Mouse (Mus musculus) intestine, postnatal 0 days (tissue): ENCODE measurements around the gene Rfx8. TPM values are rescaled to one million over a fixed set of nuclear protein-coding genes. Genes with fewer than 3 reads are reported as not detected.

Source experiments
- ATAC-seq: fragments of 200-750 bp; cut with Nextera tagmentation; 2 replicates; pipeline ENCODE4 v1.8.0; 2017; ENCODE audit warnings: mild to moderate bottlenecking, moderate TSS enrichment, moderate library complexity
- H3K27ac ChIP-seq: fragments of 300-500 bp; sonication (generic); 2 replicates; pipeline ENCODE4 v1.5.1; 2014; ENCODE audit warnings: mild to moderate bottlenecking, low read depth, low read length, moderate library complexity
- H3K27me3 ChIP-seq: fragments of 300-500 bp; sonication (generic); replicated peaks from 2 replicates; pipeline ENCODE4 v1.6.1; 2014; ENCODE audit warnings: low read length, mixed read lengths; ENCODE audit not compliant: control insufficient read depth, insufficient read depth
- H3K36me3 ChIP-seq: fragments of 300-500 bp; sonication (generic); 2 replicates; pipeline ENCODE4 v1.6.1; 2014; ENCODE audit warnings: mild to moderate bottlenecking, moderate library complexity; ENCODE audit not compliant: control insufficient read depth, insufficient read depth
- H3K4me1 ChIP-seq: fragments of 300-500 bp; sonication (generic); replicated peaks from 2 replicates; pipeline ENCODE4 v1.6.1; 2014; ENCODE audit warnings: antibody characterized with exemption, low read length, mixed read lengths; ENCODE audit not compliant: control insufficient read depth, insufficient read depth
- H3K4me2 ChIP-seq: fragments of 300-500 bp; sonication (generic); replicated peaks from 2 replicates; pipeline ENCODE4 v1.6.1; 2014; ENCODE audit warnings: low read depth, mild to moderate bottlenecking, moderate library complexity
- H3K4me3 ChIP-seq: fragments of 300-500 bp; sonication (generic); 2 replicates; pipeline ENCODE4 v1.5.1; 2014; ENCODE audit warnings: low read depth, low read length
- H3K9ac ChIP-seq: fragments of 300-500 bp; sonication (generic); 2 replicates; pipeline ENCODE4 v1.6.1; 2014; ENCODE audit warnings: mild to moderate bottlenecking, low read depth, low read length
- H3K9me3 ChIP-seq: fragments of 300-500 bp; sonication (generic); 2 replicates; pipeline ENCODE4 v1.6.1; 2016; ENCODE audit warnings: mixed run types; ENCODE audit not compliant: control insufficient read depth
- CTCF ChIP-seq: sonication (generic); IDR thresholded peaks from 2 replicates; pipeline ENCODE4 v1.5.1; 2016; ENCODE audit warnings: low read depth, mild to moderate bottlenecking, control low read depth, antibody characterized with exemption, moderate library complexity
- WGBS: fragments of 180-500 bp; shearing (Covaris S2); extraction: QIAGEN DNeasy Blood & Tissue Kit; methylation state at CpG from one replicate; pipeline ENCODE4 v1.1.7; 2014; 5-methylcytosine and 5-hydroxymethylcytosine counted together
- polyA plus RNA-seq: library from polyadenylated mRNA; unstranded; fragments of >200 nt; fragmentation: Nextera tagmentation; extraction: Ambion mirVana; gene quantifications from 2 replicates; pipeline ENCODE4 v1.2.1, GENCODE M21; 2015

The Rfx8 gene
- polyA plus RNA-seq, 1 experiment from 2014 or later: 0.16 TPM

DNA sequence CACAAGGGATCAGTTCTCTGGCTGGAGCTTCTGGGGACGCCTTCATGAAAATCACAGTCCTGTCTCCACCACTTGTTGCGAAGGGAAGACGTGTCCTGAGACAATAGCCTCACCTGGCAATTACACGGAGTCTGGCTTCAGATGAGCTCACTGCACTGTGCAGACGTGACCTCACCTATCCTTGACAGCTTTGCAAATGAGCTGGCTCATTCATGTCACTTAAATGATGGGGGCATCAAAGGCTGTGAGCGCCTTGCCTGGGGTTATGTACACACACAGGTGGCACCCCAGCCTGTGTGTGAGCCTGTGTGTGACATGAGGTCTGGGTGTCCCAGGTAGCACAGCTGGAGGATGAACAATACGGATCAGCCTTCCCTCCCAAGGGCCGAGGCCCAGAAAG, 41.9 kb downstream of the Rfx8 start:
- H3K9ac ChIP-seq: no peak overlapping the region
- H3K27me3 ChIP-seq: no peaks in the 10 kb centered on the region
- no peak for TF ChIP-seq CTCF
- whole genome bisulfite sequencing: 66% methylated on average over 8 of the region's 8 CpGs
- no peaks in the 10 kb centered on the region for H3K9me3 ChIP-seq
- no peak overlapping the region for H3K27ac ChIP-seq
- H3K4me3 ChIP-seq: no peak overlapping the region
- no peaks in the 10 kb centered on the region for H3K36me3 ChIP-seq
- ATAC-seq: no peak
- no peak overlapping the region for H3K4me2 ChIP-seq
- H3K4me1 ChIP-seq: no peaks in the 10 kb centered on the region

DNA sequence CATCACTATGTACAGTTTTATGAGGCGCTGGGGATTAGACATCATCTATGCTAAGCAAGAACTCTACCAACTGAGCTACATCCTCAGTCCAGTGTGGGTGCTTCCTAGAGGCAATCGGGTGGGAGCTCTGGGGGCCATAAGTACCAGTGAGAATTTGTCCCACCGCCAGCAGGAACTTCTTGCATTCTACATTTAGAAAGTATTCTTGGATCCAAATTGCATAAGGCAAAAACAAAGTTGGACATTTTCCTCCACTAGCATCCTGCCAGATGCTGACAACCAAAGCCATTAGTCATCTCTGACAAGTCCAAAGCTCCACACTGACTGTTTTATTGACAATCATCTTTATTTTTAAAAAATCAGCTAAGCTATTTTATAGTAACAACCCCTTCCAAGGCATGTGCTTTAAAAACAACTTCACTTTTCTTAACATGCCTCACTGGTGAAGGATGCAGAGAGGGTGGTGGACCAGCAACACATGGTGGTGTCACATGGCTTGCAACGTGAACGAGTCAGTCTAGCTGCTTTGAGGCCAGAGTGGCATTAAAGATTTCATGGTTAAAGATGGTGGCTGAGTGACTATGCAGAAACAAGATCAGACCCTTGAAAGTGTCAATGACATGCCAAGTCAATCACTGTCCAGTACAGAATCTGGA, 44.4 kb downstream of the Rfx8 start:
- no peak overlapping the region for H3K9ac ChIP-seq
- H3K9me3 ChIP-seq: no peaks in the 10 kb centered on the region
- TF ChIP-seq CTCF: no peak
- H3K4me2 ChIP-seq: no peak overlapping the region
- no peak overlapping the region for H3K4me3 ChIP-seq
- 79% methylated on average over 5 of the region's 5 CpGs for WGBS
- H3K36me3 ChIP-seq: no peaks in the 10 kb centered on the region
- no peak overlapping the region for H3K27ac ChIP-seq
- H3K4me1 ChIP-seq: no peaks in the 10 kb centered on the region
- no peaks in the 10 kb centered on the region for H3K27me3 ChIP-seq
- no peak for ATAC-seq

- H3K27ac ChIP-seq: no peak overlapping the region
- no peak overlapping the region for H3K4me3 ChIP-seq
- no peak overlapping the region for H3K9ac ChIP-seq
- TF ChIP-seq CTCF: no peak
- no peaks in the 10 kb centered on the region for H3K27me3 ChIP-seq
- no peaks in the 10 kb centered on the region for H3K4me1 ChIP-seq
- ATAC-seq: peak; percentile 16; the same call in 1 of the 2 replicates
- H3K36me3 ChIP-seq: no peaks in the 10 kb centered on the region
- no peaks in the 10 kb centered on the region for H3K9me3 ChIP-seq
- no peak overlapping the region for H3K4me2 ChIP-seq
- 82% methylated on average over 9 of the region's 9 CpGs for WGBS
Measured at GRCm38 (mm10) chr1:39672362-39673105, 48.3 kb downstream of the Rfx8 start.

GRCm38 (mm10) chr1:39670211-39670935, 50.4 kb downstream of the Rfx8 start:
- H3K27ac ChIP-seq: no peak overlapping the region
- H3K27me3 ChIP-seq: no peaks in the 10 kb centered on the region
- H3K4me2 ChIP-seq: no peak overlapping the region
- no peak overlapping the region for H3K9ac ChIP-seq
- ATAC-seq: peak; percentile 25; the same call in 1 of the 2 replicates
- no peak for TF ChIP-seq CTCF
- WGBS: 71% methylated on average over 17 of the region's 17 CpGs
- H3K9me3 ChIP-seq: no peaks in the 10 kb centered on the region
- H3K4me1 ChIP-seq: no peaks in the 10 kb centered on the region
- H3K4me3 ChIP-seq: no peak overlapping the region
- H3K36me3 ChIP-seq: no peaks in the 10 kb centered on the region

DNA sequence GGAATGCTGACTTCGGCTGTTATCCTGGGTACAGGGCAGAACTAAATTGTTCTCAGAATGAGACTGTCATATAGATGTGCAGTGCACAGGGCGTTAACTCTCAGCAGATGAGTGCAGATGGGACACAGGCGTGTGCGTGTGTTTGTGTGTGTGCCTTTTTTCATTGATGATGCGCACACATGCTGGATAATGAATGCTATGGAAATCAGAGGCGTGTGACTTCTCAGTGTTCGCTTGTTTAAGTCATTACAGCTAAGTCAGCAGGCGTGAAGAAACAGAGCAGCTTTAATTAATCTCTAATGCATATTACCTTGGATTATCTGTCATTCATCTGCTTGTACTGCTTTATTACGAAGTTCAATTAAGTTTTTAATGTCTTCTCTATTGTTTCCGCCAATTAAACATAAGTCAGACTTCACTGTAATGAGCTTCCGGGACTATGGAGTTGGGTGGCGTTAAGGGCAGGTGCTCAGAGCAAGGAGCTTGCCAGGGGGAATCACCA, 54.0 kb downstream of the Rfx8 start:
- TF ChIP-seq CTCF: no peak
- H3K4me2 ChIP-seq: no peak overlapping the region
- H3K4me1 ChIP-seq: no peaks in the 10 kb centered on the region
- no peaks in the 10 kb centered on the region for H3K36me3 ChIP-seq
- 85% methylated on average over 12 of the region's 12 CpGs for WGBS
- ATAC-seq: no peak
- no peaks in the 10 kb centered on the region for H3K27me3 ChIP-seq
- no peak overlapping the region for H3K27ac ChIP-seq
- H3K9me3 ChIP-seq: no peaks in the 10 kb centered on the region
- H3K9ac ChIP-seq: no peak overlapping the region
- no peak overlapping the region for H3K4me3 ChIP-seq

DNA sequence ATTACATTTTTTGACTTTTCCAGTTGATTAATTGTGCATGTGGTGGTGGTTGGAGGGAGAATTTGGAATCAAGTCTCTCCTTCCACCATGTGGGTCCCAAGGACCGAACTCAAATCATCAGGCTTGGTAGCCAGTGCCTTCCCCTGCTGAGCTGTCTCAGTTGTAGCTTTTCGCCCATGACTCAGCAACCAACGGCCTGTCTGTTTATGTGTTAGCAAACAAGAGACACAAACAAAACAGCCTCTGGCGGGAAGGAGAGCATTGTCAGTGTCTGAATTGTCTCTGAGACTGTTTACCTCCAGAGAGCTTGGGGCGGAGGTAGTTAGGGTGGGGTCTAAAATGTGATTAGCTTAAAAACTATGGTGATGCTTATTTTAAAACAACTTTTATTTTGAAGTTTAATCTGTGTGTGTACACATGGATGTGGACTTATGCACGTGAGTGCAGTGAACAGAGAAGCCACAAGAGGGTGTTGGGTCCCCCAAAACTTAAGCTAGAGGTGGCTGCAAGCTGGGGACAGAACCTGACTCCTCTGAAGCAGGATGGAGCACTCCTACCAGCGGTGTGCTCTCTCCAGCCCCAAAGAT, 56.7 kb downstream of the Rfx8 start:
- Histone ChIP-seq H3K4me3 (no peak overlapping the region), H3K9me3 (no peaks in the 10 kb centered on the region), H3K9ac (no peak overlapping the region), H3K36me3 (no peaks in the 10 kb centered on the region), H3K27ac (no peak overlapping the region), H3K4me2 (no peak overlapping the region), H3K27me3 (no peaks in the 10 kb centered on the region), H3K4me1 (no peaks in the 10 kb centered on the region)
- no peak for TF ChIP-seq CTCF
- 82% methylated on average over 7 of the region's 7 CpGs for WGBS
- no peak for ATAC-seq
